Mouse (Mus musculus): ENCODE data around the gene Zfp12. TPM values are rescaled to one million over a fixed set of nuclear protein-coding genes. Genes with fewer than 3 reads are reported as not detected.
"Not testable (repeated sequence)": the region's sequence is repeated elsewhere in the genome, so short reads cannot be mapped to it uniquely, and the experiment has no call there.

The Zfp12 gene
- total RNA-seq (2021), result 10 to 100 TPM; 22.8 to 25.1 TPM
- long read RNA-seq, full-length matches to known transcripts, result 12 of 17 reads
- long read RNA-seq, partial matches to known transcripts, result 1 of 17 reads
- long read RNA-seq, other reads (novel, unspliced or antisense), result 4 of 17 reads

GRCm38 (mm10) chr5:143235028-143235693 lies at the start of gene Zfp12:
Gene Zfp12, plus strand, starts transcription at chr5:143235163.
- DNase-seq (ENCODE audit: low spot score in 2 of 2), result peak; percentile 90 to 94

- DNase-seq (ENCODE audit: low spot score in 2 of 2), result not testable (repeated sequence)
Observed at GRCm38 (mm10) chr5:143188014-143188413, 46.9 kb upstream of the Zfp12 start.

GRCm38 (mm10) chr5:143192806-143193205 lies 42.2 kb upstream of the Zfp12 start:
- DNase-seq (ENCODE audit: low spot score in 2 of 2), result no peak

- not testable (repeated sequence) for DNase-seq (ENCODE audit: low spot score in 2 of 2)
Observed at GRCm38 (mm10) chr5:143194747-143195146, 40.2 kb upstream of the Zfp12 start.

GRCm38 (mm10) chr5:143195166-143195565 lies 39.8 kb upstream of the Zfp12 start:
- DNase-seq (ENCODE audit: low spot score in 2 of 2), result no peak

- DNase-seq (ENCODE audit: low spot score in 2 of 2), result no peak
Observed at GRCm38 (mm10) chr5:143196506-143196905, 38.5 kb upstream of the Zfp12 start.

- no peak for DNase-seq (ENCODE audit: low spot score in 2 of 2)
Observed at GRCm38 (mm10) chr5:143205015-143205414, 29.9 kb upstream of the Zfp12 start.

- no peak for DNase-seq (ENCODE audit: low spot score in 2 of 2)
Observed at GRCm38 (mm10) chr5:143213832-143214231, 21.1 kb upstream of the Zfp12 start.

GRCm38 (mm10) chr5:143220996-143221395 lies 14.0 kb upstream of the Zfp12 start:
- DNase-seq (ENCODE audit: low spot score in 2 of 2), result no peak

GRCm38 (mm10) chr5:143222287-143222686 lies 12.7 kb upstream of the Zfp12 start:
- no peak for DNase-seq (ENCODE audit: low spot score in 2 of 2)

GRCm38 (mm10) chr5:143226790-143227189 lies 8.2 kb upstream of the Zfp12 start, which contains the start of gene Spdye4a:
Gene Spdye4a, minus strand, starts transcription at chr5:143226890.
- DNase-seq (ENCODE audit: low spot score in 2 of 2), result no peak

- no peak for DNase-seq (ENCODE audit: low spot score in 2 of 2)
Observed at GRCm38 (mm10) chr5:143236036-143236435, 1.1 kb downstream of the Zfp12 start.

GRCm38 (mm10) chr5:143244926-143245325 lies 10.0 kb downstream of the Zfp12 start:
- DNase-seq (ENCODE audit: low spot score in 2 of 2), result no peak

GRCm38 (mm10) chr5:143252039-143252438 lies 17.1 kb downstream of the Zfp12 start:
- DNase-seq (ENCODE audit: low spot score in 2 of 2), result no peak

GRCm38 (mm10) chr5:143252791-143253185 lies 17.8 kb downstream of the Zfp12 start:
- DNase-seq (ENCODE audit: low spot score in 2 of 2), result no peak

GRCm38 (mm10) chr5:143253186-143253880 lies 18.4 kb downstream of the Zfp12 start:
- peak; percentile 32 to 47 for DNase-seq (ENCODE audit: low spot score in 2 of 2)

- DNase-seq (ENCODE audit: low spot score in 2 of 2), result peak; percentile 36 to 54
Observed at GRCm38 (mm10) chr5:143253881-143254486, 19.0 kb downstream of the Zfp12 start.

- peak; percentile 30 to 46 for DNase-seq (ENCODE audit: low spot score in 2 of 2)
Observed at GRCm38 (mm10) chr5:143254487-143255130, 19.6 kb downstream of the Zfp12 start.

GRCm38 (mm10) chr5:143255131-143255519 lies 20.2 kb downstream of the Zfp12 start:
- DNase-seq (ENCODE audit: low spot score in 2 of 2), result peak in 1 of 2 experiments; percentile 44

GRCm38 (mm10) chr5:143255802-143256201 lies 20.8 kb downstream of the Zfp12 start:
- no peak for DNase-seq (ENCODE audit: low spot score in 2 of 2)

- DNase-seq (ENCODE audit: low spot score in 2 of 2), result no peak
Observed at GRCm38 (mm10) chr5:143261636-143262035, 26.7 kb downstream of the Zfp12 start.
